Mouse (Mus musculus): Measurements from ENCODE around the gene Zpr1. TPM values are rescaled to one million over a fixed set of nuclear protein-coding genes. Genes with fewer than 3 reads are reported as not detected.

Zpr1 gene
- polyA plus RNA-seq, 1 experiment from 2014 or later: 62.5 TPM

- Histone ChIP-seq H3K9me3 (no peaks in the 10 kb centered on the region), H3K4me1 (peaks cover 21% of the 10 kb centered on the region), H3K4me3 (no peak within 1 kb of the TSS), H3K27ac (0 out of 2 replicates have a peak within 1 kb of the TSS, but pooled peaks have one; percentile 6), H3K27me3 (ENCODE audit: insufficient read depth, poor library complexity, severe bottlenecking) (peaks cover 18% of the 10 kb centered on the region; the same call in 1 of the 2 replicates), H3K36me3 (no peaks in the 10 kb centered on the region)
- WGBS: 59% methylated on average over 7 of the region's 7 CpGs
- no peak for DNase-seq (ENCODE audit: low spot score)
Observed at GRCm38 (mm10) chr9:46240526-46241153, 32.2 kb upstream of the Zpr1 start, which contains the start of gene Apoa4. TSS of gene Apoa4 (plus strand) at chr9:46240696.

- H3K9me3 ChIP-seq: no peaks in the 10 kb centered on the region
- peaks cover 18% of the 10 kb centered on the region; the same call in 1 of the 2 replicates for H3K27me3 ChIP-seq (ENCODE audit: insufficient read depth, poor library complexity, severe bottlenecking)
- 66% methylated on average over 2 of the region's 2 CpGs for WGBS
Observed at GRCm38 (mm10) chr9:46241818-46242217, 31.0 kb upstream of the Zpr1 start.

DNA sequence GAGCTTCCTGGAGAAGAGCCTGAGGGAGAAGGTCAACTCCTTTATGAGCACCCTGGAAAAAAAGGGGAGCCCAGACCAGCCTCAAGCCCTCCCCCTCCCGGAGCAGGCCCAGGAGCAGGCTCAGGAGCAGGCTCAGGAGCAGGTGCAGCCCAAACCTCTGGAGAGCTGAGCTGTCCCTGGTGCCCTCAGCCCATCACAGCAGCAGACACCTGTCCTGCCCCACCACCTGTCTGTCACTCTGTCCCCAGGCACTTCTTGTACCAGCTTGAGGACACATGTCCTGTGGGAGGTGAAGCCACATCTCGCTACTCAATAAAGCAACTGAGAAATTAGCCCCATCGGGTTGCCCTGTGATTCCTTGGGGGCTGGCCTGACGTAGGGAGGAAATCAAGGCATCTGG, 29.7 kb upstream of the Zpr1 start:
- peaks cover 24% of the 10 kb centered on the region; the same call in 1 of the 2 replicates for H3K27me3 ChIP-seq (ENCODE audit: insufficient read depth, poor library complexity, severe bottlenecking)
- WGBS: 71% methylated on average over 4 of the region's 4 CpGs
- DNase-seq (ENCODE audit: low spot score): no peak
- H3K4me1 ChIP-seq: peaks cover 19% of the 10 kb centered on the region
- H3K36me3 ChIP-seq: no peaks in the 10 kb centered on the region
- peak overlapping the region; percentile 57; the same call in 1 of the 2 replicates for H3K27ac ChIP-seq
- H3K9me3 ChIP-seq: no peaks in the 10 kb centered on the region
- no peak overlapping the region for H3K4me3 ChIP-seq

More at GRCm38 (mm10) chr9:46241818-46242217, 31.0 kb upstream of the Zpr1 start:
- H3K4me1 ChIP-seq: peaks cover 19% of the 10 kb centered on the region
- H3K27ac ChIP-seq: no peak overlapping the region
- H3K4me3 ChIP-seq: no peak overlapping the region
- no peak for DNase-seq (ENCODE audit: low spot score)
- H3K36me3 ChIP-seq: no peaks in the 10 kb centered on the region

DNA sequence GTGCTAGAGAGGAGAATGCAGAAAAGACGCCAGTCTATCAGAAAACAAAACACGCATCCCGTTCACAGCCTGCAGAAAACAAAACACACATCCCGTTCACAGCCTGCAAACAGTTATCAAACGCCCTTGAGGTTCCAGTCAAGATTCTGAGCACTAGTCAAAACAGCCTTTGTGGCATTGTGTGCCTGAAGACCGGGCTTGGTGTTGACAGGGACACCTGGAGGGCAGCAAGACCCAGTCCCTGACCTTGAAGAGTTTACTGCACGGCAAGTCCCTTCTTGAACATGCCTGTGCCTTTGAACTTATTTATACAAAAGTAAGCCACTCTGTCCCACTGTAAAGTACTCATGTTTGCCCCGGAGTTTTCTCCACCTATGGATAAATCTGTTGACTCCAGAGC, 29.3 kb upstream of the Zpr1 start:
- H3K4me1 ChIP-seq: peaks cover 19% of the 10 kb centered on the region
- no peak for DNase-seq (ENCODE audit: low spot score)
- H3K27me3 ChIP-seq (ENCODE audit: insufficient read depth, poor library complexity, severe bottlenecking): peaks cover 29% of the 10 kb centered on the region; the same call in 1 of the 2 replicates
- no peaks in the 10 kb centered on the region for H3K36me3 ChIP-seq
- 34% methylated on average over 8 of the region's 8 CpGs for WGBS
- no peaks in the 10 kb centered on the region for H3K9me3 ChIP-seq
- H3K4me3 ChIP-seq: no peak overlapping the region
- H3K27ac ChIP-seq: peak overlapping the region; percentile 57; the same call in 1 of the 2 replicates

GRCm38 (mm10) chr9:46246752-46247324, 26.0 kb upstream of the Zpr1 start:
- Histone ChIP-seq H3K9me3 (no peaks in the 10 kb centered on the region), H3K4me1 (peaks cover 19% of the 10 kb centered on the region), H3K4me3 (no peak overlapping the region), H3K27me3 (ENCODE audit: insufficient read depth, poor library complexity, severe bottlenecking) (peaks cover 19% of the 10 kb centered on the region; the same call in 1 of the 2 replicates), H3K36me3 (no peaks in the 10 kb centered on the region), H3K27ac (no peak overlapping the region)
- DNase-seq (ENCODE audit: low spot score): peak; percentile 88
- 30% methylated on average over 11 of the region's 11 CpGs for WGBS

- no peak for DNase-seq (ENCODE audit: low spot score)
- H3K9me3 ChIP-seq: no peaks in the 10 kb centered on the region
- H3K27ac ChIP-seq: no peak overlapping the region
- H3K27me3 ChIP-seq (ENCODE audit: insufficient read depth, poor library complexity, severe bottlenecking): peaks cover 4% of the 10 kb centered on the region; the same call in 1 of the 2 replicates
- no peaks in the 10 kb centered on the region for H3K36me3 ChIP-seq
- H3K4me3 ChIP-seq: no peak overlapping the region
- WGBS: 89% methylated on average over 7 of the region's 7 CpGs
- no peaks in the 10 kb centered on the region for H3K4me1 ChIP-seq
Observed at GRCm38 (mm10) chr9:46256177-46256576, 16.7 kb upstream of the Zpr1 start.

DNA sequence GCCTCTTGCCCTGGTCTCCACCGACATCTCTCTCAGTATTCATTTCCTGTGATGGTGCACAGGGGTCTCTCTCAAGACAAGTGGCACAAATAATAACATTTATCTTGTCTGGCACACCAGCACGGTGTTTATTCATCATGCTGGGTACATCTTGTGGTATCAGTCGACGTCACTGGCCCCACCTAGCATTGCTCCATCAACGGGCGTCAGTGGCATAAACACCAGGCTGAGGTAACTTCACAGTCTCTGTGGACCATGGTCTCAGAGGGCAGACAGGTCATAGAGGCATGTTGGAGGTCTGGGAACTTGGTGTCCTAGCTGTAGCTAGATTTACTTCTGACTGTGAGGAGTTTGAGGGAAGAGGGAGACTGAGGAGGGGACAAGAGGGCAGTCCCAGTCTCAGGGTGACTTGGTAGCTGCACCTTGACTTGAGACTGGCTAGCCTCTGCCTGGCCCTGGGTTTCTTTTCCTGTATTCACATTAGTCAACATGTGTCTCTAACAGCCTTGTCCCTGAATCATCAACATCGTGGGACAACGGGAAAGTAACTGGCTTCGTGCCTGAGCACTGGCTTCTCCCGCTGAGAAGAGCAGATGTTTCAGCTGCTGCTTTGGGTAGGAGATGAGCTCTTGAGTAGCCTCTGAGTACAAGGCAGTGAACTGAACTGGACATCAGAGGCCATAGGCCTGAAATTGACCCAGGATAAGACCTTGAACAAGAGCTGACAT, 16.0 kb upstream of the Zpr1 start:
- Histone ChIP-seq H3K9me3 (no peaks in the 10 kb centered on the region), H3K4me3 (no peak overlapping the region), H3K36me3 (no peaks in the 10 kb centered on the region), H3K27ac (peak overlapping the region; percentile 42; the same call in 1 of the 2 replicates), H3K4me1 (no peaks in the 10 kb centered on the region), H3K27me3 (ENCODE audit: insufficient read depth, poor library complexity, severe bottlenecking) (peaks cover 4% of the 10 kb centered on the region; the same call in 1 of the 2 replicates)
- no peak for DNase-seq (ENCODE audit: low spot score)
- 84% methylated on average over 10 of the region's 10 CpGs for WGBS

DNA sequence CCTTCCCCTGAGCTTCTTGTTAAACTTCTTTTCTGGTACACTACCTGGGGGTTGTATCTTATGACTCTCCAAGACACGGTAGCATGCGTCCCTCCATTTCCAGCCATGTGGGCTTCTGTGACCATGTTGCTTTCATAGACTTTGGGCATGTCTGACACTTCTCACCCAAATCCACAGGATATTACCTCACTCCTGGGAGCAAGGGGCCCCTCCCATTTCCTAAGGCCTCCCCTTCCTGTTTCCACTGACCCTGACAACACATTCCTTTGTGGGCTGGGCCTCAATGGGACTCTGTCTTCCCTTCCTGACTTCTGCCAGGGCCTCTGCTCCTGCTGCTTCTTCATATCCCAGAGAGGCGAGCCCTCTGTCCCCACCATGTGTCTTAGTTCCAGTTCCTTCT, 15.3 kb upstream of the Zpr1 start:
- H3K27ac ChIP-seq: peak overlapping the region; percentile 42; the same call in 1 of the 2 replicates
- no peaks in the 10 kb centered on the region for H3K9me3 ChIP-seq
- H3K36me3 ChIP-seq: no peaks in the 10 kb centered on the region
- no peak for DNase-seq (ENCODE audit: low spot score)
- WGBS: 76% methylated on average over 3 of the region's 3 CpGs
- no peak overlapping the region for H3K4me3 ChIP-seq
- H3K4me1 ChIP-seq: no peaks in the 10 kb centered on the region
- H3K27me3 ChIP-seq (ENCODE audit: insufficient read depth, poor library complexity, severe bottlenecking): peaks cover 4% of the 10 kb centered on the region; the same call in 1 of the 2 replicates

GRCm38 (mm10) chr9:46259111-46259510, 13.8 kb upstream of the Zpr1 start:
- Histone ChIP-seq H3K4me3 (no peak overlapping the region), H3K4me1 (no peaks in the 10 kb centered on the region), H3K9me3 (no peaks in the 10 kb centered on the region), H3K36me3 (no peaks in the 10 kb centered on the region), H3K27me3 (ENCODE audit: insufficient read depth, poor library complexity, severe bottlenecking) (peaks cover 4% of the 10 kb centered on the region; the same call in 1 of the 2 replicates), H3K27ac (no peak overlapping the region)
- WGBS: 76% methylated on average over 6 of the region's 6 CpGs
- no peak for DNase-seq (ENCODE audit: low spot score)

DNA sequence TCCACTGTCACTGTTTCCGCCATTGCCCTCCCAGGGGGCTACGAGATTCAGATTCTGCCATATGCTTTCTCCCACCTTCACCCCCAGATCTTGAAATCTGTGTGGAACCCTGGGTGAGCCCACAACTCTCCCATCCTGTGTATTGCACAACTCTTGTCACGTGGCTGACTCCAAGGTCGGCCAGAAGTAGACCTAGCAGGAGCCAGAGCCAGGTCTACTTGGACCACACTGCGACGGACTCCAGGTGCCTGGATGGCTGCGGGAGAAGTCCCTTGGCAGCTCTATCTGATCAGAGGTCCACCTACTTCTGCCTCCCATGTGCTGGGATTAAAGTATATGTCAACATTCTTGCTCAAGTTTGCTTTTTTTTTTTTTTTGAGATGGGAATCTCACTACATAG, 11.7 kb upstream of the Zpr1 start:
- 83% methylated on average over 7 of the region's 7 CpGs for WGBS
- no peaks in the 10 kb centered on the region for H3K36me3 ChIP-seq
- H3K9me3 ChIP-seq: no peaks in the 10 kb centered on the region
- H3K27me3 ChIP-seq (ENCODE audit: insufficient read depth, poor library complexity, severe bottlenecking): peaks cover 4% of the 10 kb centered on the region; the same call in 1 of the 2 replicates
- H3K4me3 ChIP-seq: no peak overlapping the region
- no peak overlapping the region for H3K27ac ChIP-seq
- DNase-seq (ENCODE audit: low spot score): no peak
- no peaks in the 10 kb centered on the region for H3K4me1 ChIP-seq

DNA sequence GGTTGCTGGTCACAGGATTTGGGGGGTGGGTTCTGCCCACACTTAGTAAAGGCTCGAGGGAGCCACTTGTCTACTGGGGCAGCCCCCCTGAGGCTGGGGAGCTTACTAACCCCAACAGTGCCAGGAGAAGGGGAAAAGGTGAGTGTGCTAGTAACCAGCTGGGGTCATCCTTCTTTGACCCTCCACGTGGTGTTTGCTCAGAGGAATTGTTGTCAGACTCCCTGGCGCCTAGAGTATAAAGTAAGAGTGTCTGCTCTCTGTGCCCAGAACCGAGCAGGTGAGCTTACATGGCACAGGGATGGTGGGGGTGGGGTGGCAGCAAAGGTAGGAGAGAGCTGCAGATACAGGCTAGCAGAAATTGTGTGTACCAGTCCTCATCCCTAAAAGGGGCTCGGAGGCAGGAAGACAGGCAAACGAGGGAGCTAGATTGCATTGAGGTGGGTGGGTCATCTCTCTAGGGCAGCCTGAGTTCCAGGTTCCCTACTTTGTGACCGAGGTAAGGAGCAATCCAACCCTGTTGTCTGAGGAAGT, 4.5 kb upstream of the Zpr1 start, which contains the start of gene Apoa5:
Apoa5 (plus strand) TSS at position 291 of the 531 bp plus-strand sequence.
- H3K9me3 ChIP-seq: no peaks in the 10 kb centered on the region
- H3K27ac ChIP-seq: no peak within 1 kb of the TSS
- peaks cover 41% of the 10 kb centered on the region for H3K27me3 ChIP-seq (ENCODE audit: insufficient read depth, poor library complexity, severe bottlenecking)
- no peak within 1 kb of the TSS for H3K4me3 ChIP-seq
- 46% methylated on average over 7 of the region's 7 CpGs for WGBS
- DNase-seq (ENCODE audit: low spot score): no peak
- H3K4me1 ChIP-seq: peaks cover 12% of the 10 kb centered on the region
- H3K36me3 ChIP-seq: no peaks in the 10 kb centered on the region

- Histone ChIP-seq H3K27ac (no peak overlapping the region), H3K4me3 (no peak overlapping the region), H3K27me3 (ENCODE audit: insufficient read depth, poor library complexity, severe bottlenecking) (peaks cover 41% of the 10 kb centered on the region), H3K36me3 (no peaks in the 10 kb centered on the region), H3K9me3 (no peaks in the 10 kb centered on the region), H3K4me1 (peaks cover 19% of the 10 kb centered on the region)
- no peak for DNase-seq (ENCODE audit: low spot score)
- 81% methylated on average over 5 of the region's 5 CpGs for WGBS
Observed at GRCm38 (mm10) chr9:46269125-46269524, 3.7 kb upstream of the Zpr1 start.

All from heart, embryonic 10.5 days (tissue).